Mouse (Mus musculus) forebrain, embryonic 13.5 days (tissue): Measurements from ENCODE around the gene Tfdp2. TPM values are rescaled to one million over a fixed set of nuclear protein-coding genes. Genes with fewer than 3 reads are reported as not detected.
A peak's percentile ranks its signal among the peaks of the same experiment; 100 is the strongest.
"Not testable (repeated sequence)": the region's sequence is repeated elsewhere in the genome, so short reads cannot be mapped to it uniquely, and the experiment has no call there.

Experiments
- ATAC-seq: fragments of 200-750 bp; cut with Nextera tagmentation; 2 replicates; pipeline ENCODE4 v1.8.0; 2017
- H3K27ac ChIP-seq: fragments of 300-500 bp; sonication (generic); 2 replicates; pipeline ENCODE4 v1.5.1; 2015; ENCODE audit warnings: inconsistent platforms, mild to moderate bottlenecking, moderate library complexity
- H3K27me3 ChIP-seq: fragments of 300-500 bp; sonication (generic); 2 replicates; pipeline ENCODE4 v1.6.1; 2015; ENCODE audit warnings: mild to moderate bottlenecking, inconsistent platforms
- H3K36me3 ChIP-seq: fragments of 300-500 bp; sonication (generic); 2 replicates; pipeline ENCODE4 v1.6.1; 2015; ENCODE audit warnings: mild to moderate bottlenecking, inconsistent platforms; ENCODE audit not compliant: poor library complexity, severe bottlenecking
- H3K4me1 ChIP-seq: fragments of 300-500 bp; sonication (generic); 2 replicates; pipeline ENCODE4 v1.6.1; 2015; ENCODE audit warnings: inconsistent platforms
- H3K4me2 ChIP-seq: fragments of 300-500 bp; sonication (generic); 2 replicates; pipeline ENCODE4 v1.6.1; 2015; ENCODE audit warnings: inconsistent platforms, mild to moderate bottlenecking, moderate library complexity
- H3K4me3 ChIP-seq: fragments of 300-500 bp; sonication (generic); 2 replicates; pipeline ENCODE4 v1.5.1; 2015; ENCODE audit warnings: mild to moderate bottlenecking, inconsistent platforms
- H3K9ac ChIP-seq: fragments of 300-500 bp; sonication (generic); 2 replicates; pipeline ENCODE4 v1.6.1; 2015; ENCODE audit warnings: mild to moderate bottlenecking, inconsistent platforms
- H3K9me3 ChIP-seq: fragments of 300-500 bp; sonication (generic); replicated peaks from 2 replicates; pipeline ENCODE4 v1.6.1; 2016; ENCODE audit warnings: inconsistent platforms
- WGBS: fragments of 180-500 bp; shearing (Covaris S2); methylation state at CpG from one replicate; pipeline ENCODE4 v1.1.7; 2015; 5-methylcytosine and 5-hydroxymethylcytosine counted together
- polyA plus RNA-seq: library from polyadenylated mRNA; unstranded; fragments of >200 nt; fragmentation: Nextera tagmentation; extraction: Ambion mirVana; gene quantifications from 2 replicates; pipeline ENCODE4 v1.2.1, GENCODE M21; 2015

Gene Tfdp2
- polyA plus RNA-seq, 1 experiment from 2014 or later = 47.2 TPM

DNA sequence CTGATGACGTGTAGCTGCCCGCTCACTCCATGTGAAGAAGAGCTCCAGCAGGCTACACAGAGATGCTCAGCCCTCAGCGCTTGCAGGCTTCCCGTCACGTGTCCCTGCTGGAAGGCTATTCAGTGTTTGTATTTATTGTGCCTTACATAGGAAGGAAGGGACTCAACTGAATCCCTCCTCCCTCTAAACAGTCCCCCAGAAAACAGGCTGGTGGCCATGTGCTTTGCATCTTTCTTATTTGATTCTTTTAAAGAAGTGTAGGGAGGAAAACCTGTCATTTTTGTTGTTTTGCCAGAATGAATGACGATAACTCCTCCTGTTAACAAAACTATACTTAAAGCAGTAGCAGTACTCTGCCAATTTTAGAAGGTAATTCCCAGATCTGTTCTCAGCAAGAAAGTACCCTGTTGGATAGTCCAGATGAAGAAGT lies 124.5 kb downstream of the Tfdp2 start:
- ATAC-seq = no peak
- no peaks in the 10 kb centered on the region for H3K27me3 ChIP-seq
- H3K36me3 ChIP-seq = peaks cover 60% of the 10 kb centered on the region
- H3K4me2 ChIP-seq = no peak overlapping the region
- no peak overlapping the region for H3K9ac ChIP-seq
- H3K4me1 ChIP-seq = peaks cover 8% of the 10 kb centered on the region
- 89% methylated on average over 6 of the region's 6 CpGs for WGBS
- H3K9me3 ChIP-seq = no peaks in the 10 kb centered on the region
- H3K27ac ChIP-seq = no peak overlapping the region
- no peak overlapping the region for H3K4me3 ChIP-seq

DNA sequence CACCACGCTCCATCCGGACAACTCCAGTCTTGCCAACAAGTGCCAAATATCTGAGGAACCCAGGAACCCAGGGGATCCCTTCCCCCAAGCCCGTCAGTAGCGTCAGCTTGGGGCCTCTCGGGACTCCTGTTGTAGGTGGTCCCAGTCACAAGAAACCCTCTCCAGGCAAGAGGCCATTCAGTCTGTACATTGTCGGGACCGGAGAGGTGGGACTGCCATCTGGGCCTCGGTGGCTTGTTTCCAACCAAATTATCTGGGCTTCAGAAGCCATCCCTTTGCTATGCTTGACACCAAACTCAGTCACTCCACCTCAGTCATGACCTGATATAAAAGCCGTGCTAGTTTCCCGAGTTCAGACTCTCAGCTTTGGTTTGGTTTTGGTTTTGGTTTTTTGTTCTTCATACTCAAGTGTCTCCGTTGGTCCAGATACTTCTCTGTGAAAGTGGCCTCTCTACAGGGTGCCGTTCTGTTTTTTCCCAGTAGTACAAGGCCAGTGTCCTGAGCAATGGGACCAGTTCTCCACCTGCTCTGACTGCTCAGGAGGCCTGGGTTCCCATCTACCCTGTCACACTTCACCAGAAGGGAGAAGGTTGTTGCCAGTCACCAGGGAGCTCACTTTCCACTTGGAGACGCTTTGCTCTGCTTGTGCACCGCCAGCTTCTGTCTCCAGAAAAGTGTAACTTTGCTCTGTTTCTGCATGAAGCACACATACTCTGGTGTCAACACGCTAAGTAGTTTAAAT lies 126.5 kb downstream of the Tfdp2 start:
- Histone ChIP-seq H3K36me3 (peaks cover 41% of the 10 kb centered on the region), H3K4me3 (no peak overlapping the region), H3K4me1 (peaks cover 13% of the 10 kb centered on the region), H3K27me3 (no peaks in the 10 kb centered on the region), H3K4me2 (no peak overlapping the region), H3K9ac (no peak overlapping the region), H3K27ac (no peak overlapping the region), H3K9me3 (no peaks in the 10 kb centered on the region)
- WGBS = 91% methylated on average over 15 of the region's 15 CpGs
- no peak for ATAC-seq

DNA sequence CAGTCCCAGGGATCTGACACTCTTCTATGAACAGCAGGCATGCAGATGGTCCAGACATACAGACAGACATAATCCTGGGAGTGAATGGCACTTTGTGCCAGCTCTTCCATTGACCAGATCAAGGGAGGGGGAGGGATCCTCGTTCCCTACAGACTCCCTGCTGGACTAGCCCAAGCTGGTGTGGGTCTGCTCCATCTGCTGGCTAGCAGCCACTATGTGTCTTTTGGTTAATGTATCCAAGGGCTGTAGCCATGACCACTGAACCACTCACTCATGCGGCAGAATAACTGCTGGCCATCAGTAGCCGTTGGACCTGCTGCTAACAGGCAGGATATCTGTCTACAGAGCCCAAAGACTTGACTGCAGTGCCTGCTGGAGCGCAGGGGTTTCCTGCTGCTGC lies 128.4 kb downstream of the Tfdp2 start:
- H3K9ac ChIP-seq = no peak overlapping the region
- H3K36me3 ChIP-seq = peaks cover 31% of the 10 kb centered on the region
- no peaks in the 10 kb centered on the region for H3K9me3 ChIP-seq
- no peak overlapping the region for H3K4me3 ChIP-seq
- no peak overlapping the region for H3K27ac ChIP-seq
- H3K4me2 ChIP-seq = no peak overlapping the region
- H3K4me1 ChIP-seq = peaks cover 13% of the 10 kb centered on the region
- WGBS = 62% methylated on average over 4 of the region's 4 CpGs
- H3K27me3 ChIP-seq = no peaks in the 10 kb centered on the region
- ATAC-seq = peak; percentile 38; the same call in 1 of the 2 replicates

DNA sequence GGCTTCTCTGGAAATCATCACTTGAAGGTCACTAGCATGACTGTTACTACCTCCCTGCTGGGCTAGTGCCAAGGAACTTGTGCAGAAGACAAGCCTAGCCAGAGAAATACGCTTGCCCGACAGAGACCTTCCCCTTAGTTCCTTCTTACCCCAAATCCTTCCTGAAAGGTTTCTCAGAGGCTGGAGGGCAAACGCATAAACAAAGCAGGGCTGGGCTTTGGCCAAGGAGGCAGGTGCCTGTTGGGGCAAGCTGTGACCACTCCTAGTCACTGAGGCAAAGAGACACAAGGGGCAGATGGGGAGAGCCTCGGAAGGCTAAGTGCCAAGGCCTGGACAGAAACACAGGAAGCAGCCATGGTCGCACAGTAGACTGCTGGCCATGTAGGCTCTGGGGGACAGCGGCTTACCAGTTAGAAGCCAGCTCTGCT lies 130.4 kb downstream of the Tfdp2 start:
- H3K4me3 ChIP-seq = no peak overlapping the region
- no peak overlapping the region for H3K27ac ChIP-seq
- no peak overlapping the region for H3K4me2 ChIP-seq
- no peak overlapping the region for H3K9ac ChIP-seq
- 77% methylated on average over 6 of the region's 6 CpGs for WGBS
- no peak for ATAC-seq
- H3K4me1 ChIP-seq = peaks cover 13% of the 10 kb centered on the region
- H3K27me3 ChIP-seq = no peaks in the 10 kb centered on the region
- peaks cover 29% of the 10 kb centered on the region for H3K36me3 ChIP-seq
- no peaks in the 10 kb centered on the region for H3K9me3 ChIP-seq

DNA sequence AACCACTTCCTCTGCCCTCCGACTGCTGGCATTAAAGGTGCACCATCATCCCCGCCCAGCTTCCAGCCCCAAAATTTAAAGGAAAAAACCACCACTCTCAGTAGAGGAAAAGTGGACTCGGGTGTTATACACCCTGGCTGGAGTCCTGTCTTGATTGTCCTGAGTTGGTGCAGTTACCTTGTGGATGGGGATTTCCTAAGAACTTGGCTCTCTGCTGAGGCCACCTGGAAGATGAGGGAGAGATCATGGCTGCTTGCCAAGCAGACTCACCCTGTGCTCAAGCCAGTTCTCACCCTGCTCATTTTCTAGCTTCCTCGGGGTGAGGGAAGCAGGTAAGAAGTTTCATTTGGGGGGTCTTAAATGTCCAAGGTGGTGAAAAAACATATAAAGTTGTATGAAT lies 132.2 kb downstream of the Tfdp2 start:
- H3K36me3 ChIP-seq = peaks cover 38% of the 10 kb centered on the region
- no peak overlapping the region for H3K9ac ChIP-seq
- H3K9me3 ChIP-seq = no peaks in the 10 kb centered on the region
- 89% methylated on average over 4 of the region's 4 CpGs for WGBS
- no peaks in the 10 kb centered on the region for H3K27me3 ChIP-seq
- H3K4me3 ChIP-seq = no peak overlapping the region
- no peak for ATAC-seq
- no peak overlapping the region for H3K27ac ChIP-seq
- H3K4me2 ChIP-seq = no peak overlapping the region
- peaks cover 13% of the 10 kb centered on the region for H3K4me1 ChIP-seq

DNA sequence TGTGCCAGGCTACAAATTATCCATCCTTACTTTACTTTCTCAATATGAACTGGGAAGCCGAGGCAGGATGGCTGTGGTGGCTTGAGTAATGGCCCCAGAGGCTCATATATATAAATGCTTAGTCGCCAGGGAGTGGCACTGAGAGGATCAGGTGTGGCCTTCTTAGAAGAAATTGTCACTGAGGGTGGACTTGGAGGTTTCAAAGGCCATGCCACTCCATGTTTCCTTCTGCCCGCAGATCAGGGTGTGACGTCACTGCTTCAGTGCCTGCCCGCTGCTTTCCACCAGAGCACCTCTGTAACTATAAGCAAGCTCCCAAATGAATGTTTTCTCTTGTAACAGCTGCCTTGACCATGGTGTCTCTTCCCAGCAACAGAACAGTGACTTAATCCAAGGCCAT lies 135.1 kb downstream of the Tfdp2 start:
- no peaks in the 10 kb centered on the region for H3K9me3 ChIP-seq
- no peak overlapping the region for H3K27ac ChIP-seq
- H3K4me2 ChIP-seq = no peak overlapping the region
- H3K4me3 ChIP-seq = no peak overlapping the region
- peaks cover 6% of the 10 kb centered on the region; the same call in 1 of the 2 replicates for H3K4me1 ChIP-seq
- no peaks in the 10 kb centered on the region for H3K27me3 ChIP-seq
- 91% methylated on average over 5 of the region's 5 CpGs for WGBS
- H3K36me3 ChIP-seq = peaks cover 57% of the 10 kb centered on the region
- ATAC-seq = no peak
- no peak overlapping the region for H3K9ac ChIP-seq

DNA sequence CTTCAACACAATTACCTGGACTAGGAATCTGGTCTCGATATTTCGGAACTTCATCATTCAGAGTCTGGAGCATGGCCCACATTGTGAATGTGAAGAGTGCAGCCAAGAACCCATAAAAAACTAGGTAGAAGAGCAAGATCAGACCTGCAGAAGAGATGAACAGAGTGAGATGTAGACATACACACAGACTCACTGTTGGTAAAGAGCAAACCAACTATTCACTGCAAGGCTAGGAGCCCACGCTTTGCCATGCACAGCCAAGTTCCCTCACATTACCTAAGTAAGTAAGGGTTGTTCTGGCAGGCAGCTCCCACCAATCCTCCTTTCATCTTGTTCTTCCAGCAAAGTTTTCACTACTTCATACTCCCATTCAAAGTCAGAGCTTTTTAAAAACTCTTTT lies 149.7 kb downstream of the Tfdp2 start:
- H3K27me3 ChIP-seq = no peaks in the 10 kb centered on the region
- no peaks in the 10 kb centered on the region for H3K9me3 ChIP-seq
- no peak overlapping the region for H3K4me2 ChIP-seq
- peaks cover 37% of the 10 kb centered on the region for H3K36me3 ChIP-seq
- over 99% methylated on average over 3 of the region's 3 CpGs for WGBS
- no peaks in the 10 kb centered on the region for H3K4me1 ChIP-seq
- H3K4me3 ChIP-seq = no peak overlapping the region
- no peak overlapping the region for H3K9ac ChIP-seq
- ATAC-seq = no peak
- H3K27ac ChIP-seq = no peak overlapping the region

DNA sequence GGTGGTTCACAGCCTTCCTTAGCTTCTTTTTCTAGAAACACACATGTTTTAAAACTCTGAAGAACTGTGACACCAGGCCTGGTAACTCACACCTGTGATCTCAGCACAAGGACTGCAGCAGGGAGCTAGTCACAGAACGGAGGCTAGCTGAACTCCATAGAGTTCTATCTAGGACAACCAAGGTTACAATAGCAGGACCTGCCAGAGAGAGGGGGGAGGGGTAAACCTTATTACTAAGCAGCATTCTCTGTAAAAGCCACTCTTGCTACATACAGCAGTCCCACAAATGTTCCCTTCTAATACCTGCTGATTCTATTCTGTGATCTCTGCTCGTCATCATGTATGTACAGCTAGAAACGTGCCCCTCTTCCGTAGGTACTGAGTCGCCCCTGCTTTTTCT lies 152.8 kb downstream of the Tfdp2 start:
- Histone ChIP-seq H3K27me3 (no peaks in the 10 kb centered on the region), H3K4me2 (no peak overlapping the region), H3K9ac (no peak overlapping the region), H3K4me3 (no peak overlapping the region), H3K27ac (no peak overlapping the region), H3K4me1 (peaks cover 2% of the 10 kb centered on the region; the same call in 1 of the 2 replicates), H3K36me3 (peaks cover 11% of the 10 kb centered on the region), H3K9me3 (no peaks in the 10 kb centered on the region)
- ATAC-seq = no peak
- WGBS = 85% methylated on average over 5 of the region's 5 CpGs

DNA sequence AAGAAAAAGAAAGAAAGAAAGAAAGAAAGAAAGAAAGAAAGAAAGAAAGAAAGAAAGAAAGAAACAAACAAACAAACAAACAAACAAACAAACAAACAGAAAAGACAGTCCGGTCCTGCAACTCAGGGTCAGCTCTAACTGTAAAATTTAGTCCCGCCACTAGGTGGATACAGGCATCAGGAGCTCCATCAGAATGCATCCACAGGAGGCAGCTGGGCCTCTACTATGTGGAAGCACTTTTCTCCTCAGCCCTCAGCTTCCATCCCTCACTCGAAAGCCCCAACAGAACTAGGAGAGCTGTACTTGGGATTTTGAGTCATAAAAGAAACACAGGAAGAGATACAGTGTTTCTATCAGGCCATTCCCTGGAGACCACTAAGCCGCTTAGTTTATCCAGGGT lies 153.9 kb downstream of the Tfdp2 start:
- Histone ChIP-seq H3K9me3 (no peaks in the 10 kb centered on the region), H3K27ac (no peak overlapping the region), H3K36me3 (peaks cover 4% of the 10 kb centered on the region), H3K9ac (no peak overlapping the region), H3K27me3 (no peaks in the 10 kb centered on the region), H3K4me2 (no peak overlapping the region), H3K4me1 (peaks cover 4% of the 10 kb centered on the region; the same call in 1 of the 2 replicates), H3K4me3 (no peak overlapping the region)
- 44% methylated on average over 4 of the region's 4 CpGs for WGBS
- ATAC-seq = peak; percentile 61; the same call in 1 of the 2 replicates

DNA sequence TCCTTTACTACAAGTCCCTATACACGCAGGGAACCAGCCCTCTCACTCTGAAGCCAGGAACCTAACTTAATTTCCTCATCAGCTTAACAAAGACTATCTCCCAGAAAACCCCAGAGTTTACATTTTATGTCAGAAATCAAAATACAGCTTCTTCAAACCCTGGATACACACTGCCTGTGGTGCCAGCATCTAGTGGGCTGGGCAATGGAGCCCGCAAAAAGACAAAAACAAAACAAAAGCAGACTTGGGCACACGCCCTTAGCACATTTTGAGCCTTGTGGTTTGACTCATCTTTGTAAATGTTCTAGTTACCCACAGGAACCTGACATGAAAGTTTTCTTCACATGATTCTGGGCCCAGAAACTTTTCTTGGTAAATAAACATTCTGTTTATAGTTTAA lies 154.4 kb downstream of the Tfdp2 start:
- H3K4me2 ChIP-seq = no peak overlapping the region
- no peaks in the 10 kb centered on the region for H3K27me3 ChIP-seq
- H3K9me3 ChIP-seq = no peaks in the 10 kb centered on the region
- no peak overlapping the region for H3K4me3 ChIP-seq
- H3K9ac ChIP-seq = no peak overlapping the region
- no peak overlapping the region for H3K27ac ChIP-seq
- ATAC-seq = no peak
- peaks cover 4% of the 10 kb centered on the region; the same call in 1 of the 2 replicates for H3K4me1 ChIP-seq
- H3K36me3 ChIP-seq = peaks cover 3% of the 10 kb centered on the region
- WGBS = 71% methylated on average over 3 of the region's 3 CpGs

DNA sequence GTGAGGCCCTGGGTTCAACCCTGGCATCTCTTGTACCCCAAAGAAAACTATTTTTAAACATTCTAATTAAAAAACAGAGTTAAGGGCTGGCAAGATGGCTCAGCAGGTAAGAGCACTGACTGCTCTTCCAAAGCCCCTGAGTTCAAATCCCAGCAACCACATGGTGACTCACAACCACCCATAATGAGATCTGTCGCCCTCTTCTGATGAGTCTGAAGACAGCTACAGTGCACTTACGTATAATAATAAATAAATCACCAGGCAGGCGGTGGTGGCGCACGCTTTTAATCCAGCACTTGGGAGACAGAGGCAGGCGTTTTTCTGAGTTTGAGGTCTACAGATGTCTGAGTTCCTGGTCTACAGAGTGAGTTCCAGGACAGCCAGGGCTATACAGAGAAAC lies 155.7 kb downstream of the Tfdp2 start:
- not testable (repeated sequence) for H3K4me2 ChIP-seq, H3K4me1 ChIP-seq, ATAC-seq, H3K27me3 ChIP-seq, H3K9ac ChIP-seq, H3K27ac ChIP-seq, H3K4me3 ChIP-seq, H3K36me3 ChIP-seq, H3K9me3 ChIP-seq
- WGBS = 91% methylated on average over 6 of the region's 6 CpGs

DNA sequence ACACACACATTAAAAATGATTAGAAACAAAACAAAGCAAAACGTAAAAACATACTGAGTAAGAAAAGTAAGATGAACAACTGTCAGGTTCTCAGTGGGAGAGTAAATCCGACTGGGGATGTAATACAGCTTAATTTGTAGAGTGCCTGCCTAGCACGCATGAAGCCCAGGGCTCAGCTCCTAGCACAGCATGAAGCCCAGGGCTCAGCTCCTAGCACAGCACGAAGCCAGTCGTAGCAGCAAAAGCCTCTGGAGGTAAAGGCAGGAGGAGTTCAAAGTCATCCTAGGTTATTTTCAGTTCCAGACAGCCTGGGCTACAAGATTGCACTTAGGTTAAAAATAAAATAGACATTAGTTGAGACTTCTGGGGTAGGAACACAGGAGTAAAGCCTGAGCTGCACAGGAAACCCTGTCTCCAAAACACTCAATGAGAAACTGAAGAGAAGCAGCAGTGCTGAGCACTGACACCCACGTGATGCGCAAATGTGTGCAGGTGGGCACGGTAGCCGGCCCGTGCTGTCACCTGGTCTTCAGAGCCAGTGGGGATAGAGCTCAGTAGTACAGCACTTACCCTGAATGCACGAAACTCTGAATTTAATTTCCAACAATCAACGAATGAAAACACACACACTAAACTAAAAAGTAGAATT lies 157.2 kb downstream of the Tfdp2 start:
- peaks cover 4% of the 10 kb centered on the region; the same call in 1 of the 2 replicates for H3K4me1 ChIP-seq
- WGBS = 76% methylated on average over 12 of the region's 12 CpGs
- no peak overlapping the region for H3K4me3 ChIP-seq
- ATAC-seq = no peak
- no peak overlapping the region for H3K4me2 ChIP-seq
- H3K36me3 ChIP-seq = peaks cover 3% of the 10 kb centered on the region
- no peaks in the 10 kb centered on the region for H3K9me3 ChIP-seq
- H3K27me3 ChIP-seq = no peaks in the 10 kb centered on the region
- H3K27ac ChIP-seq = no peak overlapping the region
- no peak overlapping the region for H3K9ac ChIP-seq
